Mouse (Mus musculus) CD4-positive, CD25-positive, alpha-beta regulatory T cell, adult 4 months (primary cell): ENCODE data around the gene Znrf3. TPM values are rescaled to one million over a fixed set of nuclear protein-coding genes. Genes with fewer than 3 reads are reported as not detected.
A peak's percentile ranks its signal among the peaks of the same experiment; 100 is the strongest.

Experiments used
- ATAC-seq: one replicate; pipeline ENCODE4 v1.8.0; 2017
- polyA plus RNA-seq, 2 experiments: library from polyadenylated mRNA; unstranded; fragments of 100-300 nt; shearing (Covaris generic); gene quantifications; one replicate each; pipeline ENCODE4 v1.2.1; 2017

Gene Znrf3
- polyA plus RNA-seq, 2 experiments from 2014 or later = 21.3 to 24.1 TPM

DNA sequence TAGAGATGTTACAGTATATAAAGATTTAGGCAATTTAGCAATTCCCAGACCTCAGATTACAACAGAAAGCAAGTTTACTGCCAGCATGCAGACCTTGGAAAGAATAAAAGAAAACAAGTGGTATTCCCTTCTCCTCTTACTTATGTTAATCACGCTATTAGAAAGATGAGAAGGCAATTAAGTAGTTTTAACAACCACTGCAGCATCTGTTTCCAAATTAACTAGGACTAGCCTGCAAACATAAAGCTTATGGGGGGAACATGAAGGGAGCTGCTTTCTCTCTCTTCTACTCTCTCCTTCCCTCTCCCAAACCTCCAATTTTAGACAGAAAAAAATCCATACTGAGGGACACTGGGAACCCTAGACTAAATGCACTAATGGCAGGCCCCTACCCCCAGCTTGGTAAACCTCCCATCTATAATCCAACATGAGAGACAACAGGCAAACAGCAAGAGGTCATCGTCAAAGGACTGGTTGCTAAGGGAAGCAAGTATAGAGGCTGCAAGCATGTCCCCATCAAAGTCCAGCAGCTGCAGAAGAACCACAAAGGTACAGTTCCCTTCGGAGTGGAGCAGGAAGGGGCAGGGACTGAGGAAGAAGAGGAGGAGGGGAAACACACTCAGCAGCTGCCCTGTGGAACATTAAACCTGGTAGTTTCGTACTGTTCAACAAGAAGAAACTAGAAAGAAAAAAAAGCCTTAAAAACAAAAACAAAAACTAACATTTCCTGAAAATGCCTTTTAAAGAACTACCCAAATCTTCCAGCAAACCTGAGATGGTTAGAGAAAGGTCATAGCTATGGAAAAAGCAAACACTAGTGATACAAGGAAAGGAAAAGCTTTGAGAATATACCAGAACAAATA lies 53.4 kb downstream of the Znrf3 start:
- no peak for ATAC-seq

DNA sequence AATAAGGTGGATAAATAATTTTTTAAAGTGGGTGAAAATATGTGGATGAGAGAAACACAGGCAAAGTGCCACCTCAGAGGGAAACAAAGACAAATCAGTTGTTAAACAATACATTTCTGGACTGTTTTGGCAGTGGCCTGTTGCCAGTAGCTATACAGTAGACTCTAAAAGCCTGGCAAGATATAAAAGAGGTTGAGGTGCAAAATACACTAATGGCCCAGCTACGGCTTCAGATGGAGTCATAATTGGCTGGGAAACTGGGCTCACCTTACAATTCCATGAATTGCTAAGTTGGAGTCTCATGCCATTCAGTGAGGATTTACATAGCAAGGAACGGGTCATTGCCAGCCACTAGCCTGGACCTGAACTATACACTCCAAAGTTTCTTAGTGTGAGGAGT lies 62.0 kb downstream of the Znrf3 start:
- ATAC-seq = no peak

DNA sequence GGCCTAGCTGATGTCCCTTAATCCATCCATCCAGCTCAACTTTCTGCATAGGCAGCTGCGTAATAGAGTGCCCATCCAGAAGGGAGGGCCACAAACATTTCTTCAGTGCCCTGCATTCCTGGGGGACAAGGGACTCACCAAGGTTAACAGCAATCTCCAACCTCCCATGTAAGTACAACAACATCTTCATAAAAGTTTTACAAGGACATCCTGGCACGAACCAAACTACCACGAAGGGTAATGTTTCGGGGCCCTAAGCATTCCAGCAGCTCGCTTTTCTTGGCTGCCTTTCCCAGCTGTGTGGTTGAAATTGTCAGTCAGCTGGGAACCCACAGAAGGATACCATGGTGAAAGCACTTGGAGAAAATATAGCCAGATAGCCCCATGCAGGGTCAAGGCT lies 63.4 kb downstream of the Znrf3 start:
- ATAC-seq = no peak

DNA sequence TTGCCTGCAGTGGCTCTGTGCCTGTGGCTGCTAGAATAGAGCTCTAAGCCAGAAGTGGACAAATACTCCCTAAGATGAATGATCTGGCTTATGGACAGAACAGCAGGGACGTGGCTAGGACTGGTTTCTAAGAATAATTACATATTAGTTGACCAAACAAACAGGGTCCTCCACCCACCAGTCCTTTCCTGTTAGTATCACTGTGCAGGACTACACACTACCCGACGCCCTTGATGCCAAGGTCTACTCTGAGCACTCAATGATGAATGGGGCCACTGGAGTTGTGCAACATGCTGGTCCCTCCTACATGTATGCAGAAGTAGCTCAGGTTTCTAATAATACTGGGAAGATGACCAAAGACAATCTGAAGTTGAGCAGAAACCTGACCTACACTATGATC lies 64.4 kb downstream of the Znrf3 start:
- ATAC-seq = no peak

DNA sequence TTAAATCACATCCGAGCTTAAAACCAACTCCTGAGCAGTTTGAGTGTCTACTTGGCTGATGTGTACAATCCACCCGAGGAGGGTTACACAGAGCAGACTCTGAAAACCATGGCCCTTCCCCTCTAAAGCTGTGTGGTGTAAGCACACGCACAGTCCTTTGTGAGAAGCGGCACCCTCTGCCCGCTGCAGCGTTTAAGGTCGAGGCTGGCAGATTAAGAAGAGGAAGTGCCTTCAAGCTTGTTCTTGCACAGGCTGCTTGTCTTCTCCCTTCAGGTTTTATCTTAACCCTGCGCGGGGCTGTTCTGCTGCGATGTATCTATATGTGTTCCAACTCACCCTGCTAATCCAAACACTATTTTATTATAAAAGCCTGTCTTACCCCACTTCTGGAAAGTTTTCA lies 75.5 kb downstream of the Znrf3 start:
- ATAC-seq = peak; percentile 43

DNA sequence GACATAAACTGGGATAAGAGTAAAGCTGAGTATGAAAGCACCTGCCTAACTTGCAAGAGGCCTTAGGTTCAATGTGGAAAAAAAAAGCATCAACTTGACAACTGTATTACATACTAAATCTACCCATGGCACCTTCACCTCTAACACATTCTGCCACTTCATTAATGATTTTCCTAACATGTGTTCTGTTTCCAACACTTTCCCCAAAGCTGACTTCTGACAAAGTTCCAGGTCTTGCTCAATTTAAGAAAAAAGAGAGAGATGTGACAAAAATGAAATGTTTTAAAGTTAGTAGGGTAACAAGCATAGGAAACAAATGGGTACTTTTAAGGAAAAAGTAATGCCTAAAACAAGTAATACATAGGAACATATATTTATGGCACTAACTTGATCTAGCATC lies 76.2 kb downstream of the Znrf3 start:
- no peak for ATAC-seq

DNA sequence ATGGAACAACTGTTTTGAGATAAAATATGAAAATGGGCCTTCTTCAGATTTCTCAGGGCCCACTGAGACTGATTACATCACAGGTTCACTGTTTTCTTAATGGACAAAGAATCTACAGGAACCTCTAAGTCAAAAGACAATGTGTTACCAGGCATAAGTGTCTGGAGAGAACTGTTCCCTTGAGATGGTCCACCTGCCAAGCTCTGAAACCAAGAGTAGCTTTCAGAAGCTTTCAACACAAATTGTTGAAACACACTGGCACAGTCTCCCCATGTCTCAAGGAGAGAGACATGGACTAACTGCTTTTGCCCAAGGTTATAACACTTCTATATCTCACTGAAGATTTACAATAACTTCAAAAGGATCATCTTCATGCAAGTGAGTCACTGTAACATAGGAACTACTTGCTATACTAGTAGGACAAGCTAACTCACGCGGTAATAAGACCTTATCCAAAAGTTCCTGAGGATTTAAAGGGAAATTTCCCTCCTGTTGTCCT lies 89.3 kb downstream of the Znrf3 start:
- ATAC-seq = no peak

DNA sequence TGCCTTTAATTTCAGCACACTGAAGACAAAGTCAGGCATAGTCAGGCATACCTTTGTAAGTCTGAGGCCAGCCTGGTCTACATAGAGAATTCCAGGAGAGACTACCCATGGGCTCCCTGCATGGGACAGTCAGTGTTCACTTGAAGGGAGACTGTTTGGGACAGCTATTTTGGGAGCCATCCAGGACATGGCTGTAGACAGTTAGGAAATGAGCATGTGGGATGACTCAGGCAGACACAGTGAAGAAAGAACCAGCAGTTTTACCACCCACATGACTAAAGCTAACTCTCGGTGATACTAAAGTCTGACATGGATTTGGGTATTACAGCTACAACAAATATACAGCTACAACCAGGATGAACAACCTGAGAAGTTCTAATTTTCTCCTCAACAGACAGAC lies 89.9 kb downstream of the Znrf3 start:
- ATAC-seq = no peak

DNA sequence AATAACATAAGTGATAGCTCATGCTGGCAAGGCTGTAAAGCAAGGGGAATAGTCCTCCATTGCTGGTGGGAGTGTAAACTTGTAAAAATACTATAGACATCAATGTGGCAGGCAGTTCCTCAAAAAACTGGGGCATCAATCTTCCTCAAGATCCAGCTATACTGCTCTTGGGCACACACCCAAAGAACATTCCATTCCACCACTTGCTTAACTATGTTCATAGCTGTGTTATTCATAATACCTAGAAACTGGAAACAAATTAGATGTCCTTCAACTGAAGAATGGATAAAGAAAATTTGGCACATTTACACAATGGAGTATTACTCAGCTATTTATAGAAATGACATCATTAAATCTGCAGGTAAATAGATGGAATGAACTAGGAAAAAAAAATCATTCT lies 91.6 kb downstream of the Znrf3 start:
- no peak for ATAC-seq

DNA sequence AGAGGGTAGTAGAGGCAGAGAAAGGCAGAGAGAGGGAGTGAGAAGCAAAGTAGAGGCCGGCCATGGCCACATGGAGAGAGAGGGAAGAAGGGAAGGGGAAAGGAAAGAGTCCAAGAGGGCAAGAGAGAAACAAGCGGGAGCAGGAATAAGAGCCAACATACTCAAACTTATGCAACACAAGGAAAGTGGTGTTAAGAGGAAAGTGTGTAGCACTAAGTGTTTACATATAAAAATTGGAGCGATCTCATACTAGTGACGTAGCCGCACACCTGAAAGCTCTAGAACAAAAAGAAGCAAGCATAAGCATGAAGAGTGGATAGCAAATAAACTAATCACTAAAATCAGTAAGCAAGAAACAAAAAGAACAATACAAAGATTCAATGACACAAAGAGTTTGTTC lies 95.2 kb downstream of the Znrf3 start:
- no peak for ATAC-seq

DNA sequence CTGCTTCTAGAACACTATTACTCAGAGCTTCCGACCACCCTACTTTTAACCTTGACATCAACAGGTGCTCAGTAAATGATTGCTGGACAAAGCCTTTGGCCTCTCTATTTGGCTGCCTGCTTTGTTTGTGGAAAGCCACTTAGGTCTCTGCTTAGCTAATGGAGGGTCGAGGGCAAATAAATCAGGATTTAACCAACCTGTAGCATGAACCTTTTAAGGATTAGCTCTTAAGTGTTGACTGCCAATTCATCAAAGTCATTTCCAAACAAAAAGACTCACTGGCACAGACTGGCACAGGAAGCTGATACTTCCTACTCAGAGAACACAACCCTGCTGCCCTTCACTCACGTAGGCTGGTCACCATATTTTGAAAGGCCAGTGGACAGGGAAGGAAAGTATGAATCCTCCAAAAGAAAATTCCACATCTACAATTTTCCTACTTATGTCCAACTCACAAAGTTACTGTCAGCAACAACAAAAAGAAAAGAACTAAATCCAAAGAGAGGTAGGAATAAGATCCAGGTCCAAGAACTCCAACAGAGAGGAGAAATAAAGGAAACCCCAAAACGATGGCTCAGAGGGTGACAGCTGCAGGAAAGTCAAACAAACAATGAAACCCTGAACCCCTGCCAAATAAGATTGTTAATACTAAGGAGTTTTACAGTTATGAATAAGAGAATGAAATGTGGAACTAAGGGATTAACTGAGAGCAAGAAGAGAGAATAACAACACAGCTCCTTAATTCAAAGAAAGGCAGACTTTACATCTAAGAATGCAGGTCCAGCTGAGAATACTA lies 97.6 kb downstream of the Znrf3 start:
- ATAC-seq = no peak

DNA sequence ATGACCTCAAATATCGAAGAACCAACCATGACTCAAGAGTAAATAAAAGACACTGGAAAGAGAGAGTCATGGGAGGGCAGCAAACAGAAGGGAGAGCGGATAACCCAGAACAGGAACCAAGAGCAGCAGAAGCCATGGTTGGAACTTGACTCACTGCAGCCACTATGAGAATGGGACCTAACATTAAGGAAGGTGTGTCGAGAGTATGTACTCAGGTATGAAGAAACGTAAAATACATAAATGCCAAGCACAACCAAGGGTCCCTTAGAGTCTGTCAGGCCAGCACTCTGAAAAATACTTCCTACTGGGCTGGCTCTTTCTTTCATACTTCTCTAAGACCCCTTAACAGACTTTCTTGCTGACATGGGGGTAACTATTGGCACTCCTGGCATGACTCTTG lies 100.9 kb downstream of the Znrf3 start:
- no peak for ATAC-seq

DNA sequence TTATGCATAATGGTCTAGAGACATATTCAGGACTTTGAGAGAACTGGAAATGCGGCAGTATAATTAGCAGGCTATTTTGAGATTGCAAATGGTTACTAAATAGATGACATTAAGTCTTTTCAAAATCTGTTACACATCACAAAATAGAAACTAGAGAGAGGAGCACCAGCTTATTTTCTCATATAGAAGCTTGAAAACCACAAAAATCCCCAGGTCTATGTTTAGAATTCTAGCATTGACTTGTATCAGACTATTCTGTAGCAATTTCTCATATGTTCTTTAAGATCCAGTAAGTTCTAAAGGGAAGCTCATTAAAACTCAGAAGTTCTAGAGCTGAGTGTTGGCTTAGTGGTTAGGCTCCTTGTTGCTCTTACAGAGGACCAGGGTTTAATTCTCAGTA lies 104.9 kb downstream of the Znrf3 start:
- peak; percentile 39 for ATAC-seq

DNA sequence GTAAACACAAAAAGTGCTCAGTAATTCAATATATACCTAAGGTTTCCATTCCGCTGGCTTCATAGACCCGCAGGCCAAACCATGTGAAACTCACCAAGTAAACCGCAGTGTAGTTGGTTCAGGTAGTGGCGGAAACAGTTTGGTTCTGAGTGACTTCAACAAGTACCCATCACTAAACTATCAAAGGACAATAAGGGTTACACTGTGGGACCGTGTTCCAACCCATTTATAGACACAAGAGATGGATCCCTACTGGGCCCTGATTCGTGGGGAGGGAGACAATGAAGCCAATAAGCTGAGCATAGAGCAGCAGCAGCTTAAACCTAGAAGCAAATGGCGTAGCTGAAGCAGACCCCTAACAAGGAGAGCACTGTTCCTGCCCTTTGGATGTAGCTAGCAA lies 107.8 kb downstream of the Znrf3 start:
- ATAC-seq = no peak

DNA sequence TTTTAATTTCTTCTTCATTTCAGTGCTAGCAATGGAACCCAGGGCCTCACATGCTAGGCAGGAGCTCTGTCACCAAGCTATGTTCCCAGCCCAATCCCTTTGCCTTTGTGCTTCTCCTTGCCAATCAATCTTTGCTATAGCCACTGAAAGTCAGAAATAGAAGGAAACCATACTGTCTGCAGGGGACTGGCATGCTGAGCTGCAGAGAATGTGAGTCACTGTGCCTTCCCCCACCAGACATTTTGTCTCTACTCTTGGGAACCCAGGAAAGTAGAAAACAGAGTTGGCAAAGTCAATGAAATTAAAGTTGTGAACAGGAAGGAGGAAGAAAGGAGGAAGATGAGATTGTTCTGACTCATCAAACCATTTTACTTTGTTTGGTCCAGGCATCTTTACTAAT lies 108.4 kb downstream of the Znrf3 start:
- ATAC-seq = no peak

DNA sequence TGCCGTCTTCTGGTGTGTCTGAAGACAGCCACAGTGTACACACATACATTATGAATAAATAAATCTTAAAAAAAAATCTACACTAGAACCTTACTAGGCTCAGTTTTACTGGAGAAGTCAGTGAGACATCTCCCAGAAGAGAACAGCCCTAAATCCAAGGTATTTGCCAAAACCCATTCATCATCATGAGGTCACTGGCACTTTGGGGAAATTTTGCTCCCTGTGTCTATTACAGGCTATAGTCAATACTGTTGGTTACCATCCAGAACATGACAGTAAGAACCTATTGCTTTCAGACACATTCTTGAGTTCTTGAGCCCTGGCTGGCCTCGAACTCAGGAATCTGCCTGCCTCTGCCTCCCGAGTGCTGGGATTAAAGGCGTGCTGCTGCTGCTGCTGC lies 113.8 kb downstream of the Znrf3 start:
- no peak for ATAC-seq

DNA sequence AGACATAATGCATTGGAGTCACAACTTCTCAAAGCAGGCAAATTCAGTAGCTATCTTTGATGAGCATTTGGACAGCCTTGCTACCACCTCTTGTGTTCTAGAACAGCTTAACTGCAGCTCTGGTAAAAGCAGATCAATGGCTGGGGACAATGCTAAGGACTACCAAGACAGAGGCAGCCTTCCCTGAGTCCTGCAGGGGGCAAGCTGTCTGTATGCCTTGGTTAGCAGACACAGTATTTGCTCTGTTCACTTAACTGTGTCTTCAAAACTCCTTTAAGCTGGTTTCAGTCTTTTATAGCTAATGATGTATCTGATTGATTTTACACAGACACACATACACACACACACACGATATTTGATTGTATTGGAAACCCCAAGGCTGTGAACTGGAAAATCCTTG lies 117.0 kb downstream of the Znrf3 start:
- ATAC-seq = no peak

DNA sequence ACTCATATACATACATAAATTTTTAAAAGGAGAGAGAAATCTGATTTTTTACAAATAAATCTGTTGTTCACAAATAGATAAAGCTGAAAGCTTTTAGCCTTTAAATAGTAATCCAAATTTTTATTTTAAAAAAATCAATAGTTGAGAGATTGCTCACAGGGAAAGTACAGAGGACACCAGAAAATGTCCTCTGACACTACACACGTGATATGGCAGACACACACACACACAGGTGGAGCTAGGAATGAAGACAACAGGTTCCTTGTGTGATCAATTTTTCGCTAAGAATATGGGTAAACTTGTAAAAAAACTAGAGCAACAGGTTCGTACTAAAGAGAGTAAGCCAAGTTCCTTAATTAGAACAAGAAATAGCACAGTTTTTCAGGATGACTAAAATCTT lies 118.4 kb downstream of the Znrf3 start:
- ATAC-seq = no peak

DNA sequence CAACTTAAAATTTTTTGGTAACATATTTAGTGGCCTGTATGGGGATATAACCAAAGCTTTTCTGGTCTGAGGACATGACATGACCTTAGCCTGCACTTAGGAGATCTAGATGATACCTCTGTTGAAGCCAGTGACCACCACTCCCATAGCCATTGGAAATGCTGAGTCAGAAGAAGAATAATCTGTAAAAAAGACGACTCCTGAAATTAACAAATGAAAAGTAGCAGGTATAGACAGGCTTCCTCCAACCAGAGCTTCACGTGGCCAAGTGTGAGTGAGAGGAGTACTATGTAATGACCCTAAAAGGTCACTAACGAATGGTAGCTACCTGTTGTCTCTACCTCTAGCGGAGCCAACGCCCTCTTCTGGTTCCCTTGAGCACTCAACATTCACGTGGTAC lies 119.4 kb downstream of the Znrf3 start:
- no peak for ATAC-seq

DNA sequence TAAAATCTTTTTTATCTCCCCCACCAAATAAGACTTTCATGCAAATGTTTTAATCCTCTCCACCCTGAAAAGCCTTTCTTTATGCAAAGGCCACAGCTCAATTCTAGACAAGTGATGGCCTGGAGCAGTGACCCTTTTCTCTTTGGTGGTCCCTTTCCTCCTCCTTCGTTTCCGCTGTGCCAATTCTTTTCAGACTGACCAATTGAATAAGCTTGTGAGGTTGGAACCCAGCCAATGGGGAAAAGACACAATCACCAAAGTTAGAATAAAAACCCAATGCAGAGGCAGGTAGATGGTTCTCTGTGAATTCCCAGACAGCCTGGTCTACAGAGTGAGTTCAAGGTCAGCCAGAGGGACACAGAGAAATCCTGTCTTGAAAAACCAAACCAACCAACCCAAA lies 120.4 kb downstream of the Znrf3 start:
- no peak for ATAC-seq

DNA sequence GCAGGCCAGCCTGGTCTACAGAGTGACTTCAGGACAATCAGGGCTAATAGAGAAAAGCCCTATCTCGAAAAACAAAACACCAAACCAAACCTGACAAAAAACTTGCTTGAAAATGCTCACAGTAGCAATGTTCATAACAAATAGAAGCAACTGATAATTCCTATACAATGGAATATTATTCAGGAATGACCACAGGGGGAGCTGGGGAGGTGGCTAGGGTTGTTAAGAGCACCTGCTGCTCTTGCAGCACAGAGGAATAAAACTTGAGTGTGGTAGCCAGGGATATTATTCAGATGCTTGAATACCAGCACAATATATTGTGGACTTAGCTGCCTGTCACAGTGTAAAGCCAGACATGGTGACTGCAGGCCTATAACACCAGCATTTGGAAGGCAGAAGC lies 123.0 kb downstream of the Znrf3 start:
- ATAC-seq = no peak

DNA sequence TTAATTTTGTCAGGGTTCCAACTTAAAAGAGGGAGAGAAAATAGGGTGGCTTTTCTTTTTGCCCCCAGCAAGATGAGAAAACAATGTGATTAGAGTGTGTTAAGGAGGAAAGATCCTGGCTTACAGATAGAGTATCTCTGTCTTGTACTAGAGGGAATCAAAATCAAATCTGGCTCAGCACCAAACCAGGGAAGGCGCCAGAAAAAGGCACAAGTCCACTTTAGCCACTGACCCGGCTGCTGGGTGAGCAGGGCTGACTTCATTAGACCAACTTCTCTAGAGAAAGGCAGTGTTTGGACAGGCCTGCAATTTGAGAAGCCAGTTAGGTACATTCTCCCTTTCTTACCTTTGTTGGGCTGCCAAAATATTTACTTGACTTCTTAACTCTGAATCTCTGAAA lies 125.7 kb downstream of the Znrf3 start:
- no peak for ATAC-seq

DNA sequence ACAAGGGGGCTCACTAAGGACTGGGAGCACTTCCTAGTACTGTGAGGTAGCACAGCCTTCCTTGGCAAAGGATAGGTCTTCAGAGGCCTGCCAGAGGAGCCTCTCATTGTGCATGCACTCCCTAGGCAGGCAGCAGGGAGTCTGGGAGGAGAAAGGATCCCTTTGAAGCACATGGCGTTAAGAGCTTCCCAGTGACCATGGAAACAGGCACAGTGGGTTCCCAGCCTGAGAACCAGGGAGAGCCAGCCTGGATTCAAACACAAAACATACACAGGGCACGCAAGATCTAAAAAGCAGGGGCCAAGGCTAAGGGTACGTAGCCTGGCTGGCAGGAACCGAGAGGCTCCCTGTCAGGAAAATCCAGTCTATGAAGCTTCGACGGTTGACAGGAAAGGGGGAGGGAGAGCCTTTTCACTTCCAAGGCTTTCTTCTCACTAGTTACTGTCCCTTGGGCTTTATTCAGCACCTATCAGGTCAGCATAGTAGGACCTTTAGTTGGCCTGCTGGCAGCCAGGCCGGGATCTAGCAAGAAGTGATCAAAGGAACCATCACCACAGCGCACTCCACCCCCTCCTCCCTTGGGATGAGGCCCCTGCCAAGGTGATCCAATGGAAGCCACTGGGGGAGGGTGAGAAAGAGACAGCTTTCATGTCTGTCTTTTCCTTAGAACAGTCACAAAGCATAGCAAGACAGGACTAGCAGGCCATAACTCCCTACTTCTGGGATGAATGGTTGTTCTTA lies 126.4 kb downstream of the Znrf3 start:
- no peak for ATAC-seq
